Mouse (Mus musculus) left cerebral cortex, postnatal 14 days (tissue): ENCODE measurements around the gene Acsf2. TPM values are rescaled to one million over a fixed set of nuclear protein-coding genes. Genes with fewer than 3 reads are reported as not detected.

ENCODE experiments used
- DNase-seq, 2 experiments: peaks; one replicate each; pipeline ENCODE4 v3.0.0; 2021 to 2022; ENCODE audit warnings: low spot score in 2 of 2, mixed read lengths in 1 of 2
- intact Hi-C: fragments of 180-260 bp; cut with DNase I; formaldehyde crosslinking; loops from one replicate; pipeline ENCODE4 v1.15.1; 2025
- total RNA-seq, 2 experiments: library from RNA; stranded (reverse); gene quantifications; 2 replicates each; pipeline ENCODE4 v1.2.3; 2021

Gene Acsf2
- total RNA-seq, 2 experiments from 2014 or later, result 16.9 to 17.2 TPM

GRCm38 (mm10) chr11:94602356-94602955, 785 bp upstream of the Acsf2 start:
- DNase-seq, result no peak
- intact Hi-C loops, result no loop called here

- intact Hi-C loops, result no loop called here
Observed at GRCm38 (mm10) chr11:94600447-94600846, 1.2 kb downstream of the Acsf2 start.

GRCm38 (mm10) chr11:94598437-94599120, 3.1 kb downstream of the Acsf2 start:
- intact Hi-C loops, result no loop called here
- no peak for DNase-seq

More at GRCm38 (mm10) chr11:94600447-94600846, 1.2 kb downstream of the Acsf2 start:
- DNase-seq, result no peak

- DNase-seq, result no peak
Observed at GRCm38 (mm10) chr11:94597319-94597718, 4.4 kb downstream of the Acsf2 start.

GRCm38 (mm10) chr11:94596311-94596852, 5.3 kb downstream of the Acsf2 start:
- intact Hi-C loops, result no loop called here
- no peak for DNase-seq

More at GRCm38 (mm10) chr11:94597319-94597718, 4.4 kb downstream of the Acsf2 start:
- intact Hi-C loops, result no loop called here

- no peak for DNase-seq
- intact Hi-C loops, result no loop called here
Observed at GRCm38 (mm10) chr11:94587511-94587910, 14.2 kb downstream of the Acsf2 start.

- no peak for DNase-seq
- intact Hi-C loops, result no loop called here
Observed at GRCm38 (mm10) chr11:94585091-94585490, 16.6 kb downstream of the Acsf2 start.

- intact Hi-C loops, result no loop called here
- no peak for DNase-seq
Observed at GRCm38 (mm10) chr11:94580111-94580740, 21.4 kb downstream of the Acsf2 start.

GRCm38 (mm10) chr11:94576361-94576760, 25.3 kb downstream of the Acsf2 start:
- intact Hi-C loops, result no loop called here
- no peak for DNase-seq

GRCm38 (mm10) chr11:94575036-94575435, 26.6 kb downstream of the Acsf2 start:
- DNase-seq, result no peak
- intact Hi-C loops, result no loop called here

- intact Hi-C loops, result no loop called here
- DNase-seq, result no peak
Observed at GRCm38 (mm10) chr11:94574560-94574959, 27.1 kb downstream of the Acsf2 start.

GRCm38 (mm10) chr11:94571850-94572249, 29.8 kb downstream of the Acsf2 start:
- intact Hi-C loops, result no loop called here
- DNase-seq, result no peak

GRCm38 (mm10) chr11:94570612-94571011, 31.1 kb downstream of the Acsf2 start:
- intact Hi-C loops, result no loop called here
- no peak for DNase-seq

- intact Hi-C loops, result no loop called here
- DNase-seq, result no peak
Observed at GRCm38 (mm10) chr11:94567326-94567725, 34.3 kb downstream of the Acsf2 start.

GRCm38 (mm10) chr11:94566534-94566933, 35.1 kb downstream of the Acsf2 start:
- no peak for DNase-seq

GRCm38 (mm10) chr11:94565151-94565479, 36.6 kb downstream of the Acsf2 start:
- intact Hi-C loops, result no loop called here
- no peak for DNase-seq

More at GRCm38 (mm10) chr11:94566534-94566933, 35.1 kb downstream of the Acsf2 start:
- intact Hi-C loops, result no loop called here

- intact Hi-C loops, result no loop called here
- DNase-seq, result peak in 1 of 2 experiments; percentile 44
Observed at GRCm38 (mm10) chr11:94564437-94565150, 37.1 kb downstream of the Acsf2 start, which contains the start of gene Chad. Chad (plus strand) TSS chr11:94565047.

- intact Hi-C loops, result no loop called here
- no peak for DNase-seq
Observed at GRCm38 (mm10) chr11:94563821-94564220, 37.9 kb downstream of the Acsf2 start.

- DNase-seq, result no peak
- intact Hi-C loops, result no loop called here
Observed at GRCm38 (mm10) chr11:94563383-94563782, 38.3 kb downstream of the Acsf2 start.

- peak; percentile 51 to 80 for DNase-seq
- intact Hi-C loops, result no loop called here
Observed at GRCm38 (mm10) chr11:94558226-94558625, 43.4 kb downstream of the Acsf2 start.
